Mouse (Mus musculus): ENCODE measurements around the gene Gm2022.
"Not testable (repeated sequence)": the region's sequence is repeated elsewhere in the genome, so short reads cannot be mapped to it uniquely, and the experiment has no call there.

The Gm2022 gene

GRCm38 (mm10) chr12:87895070-87895469 is at the start of gene Gm2022:
Gm2022 (plus strand) TSS chr12:87895370.
- not testable (repeated sequence) for DNase-seq (ENCODE audit: low spot score)

DNA sequence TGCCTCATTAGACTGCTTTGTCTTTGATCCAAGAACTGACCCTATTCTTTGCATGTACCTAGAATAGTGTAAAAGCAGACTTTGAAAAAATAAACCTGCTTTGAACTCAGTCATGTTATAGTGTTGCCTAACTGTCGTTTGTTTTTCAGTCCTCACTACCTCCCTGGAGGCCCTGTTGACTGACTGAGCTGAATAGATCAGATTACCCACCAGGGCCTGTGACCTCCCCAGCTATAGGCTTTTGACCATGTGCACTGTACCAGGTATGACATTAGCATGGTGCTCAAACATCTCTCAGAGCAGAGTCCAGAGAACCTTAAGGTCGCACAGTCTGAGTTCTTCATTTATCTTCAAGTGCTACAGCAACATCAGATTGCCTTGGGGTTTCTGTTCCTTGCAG is 44.5 kb upstream of the Gm2022 start:
- not testable (repeated sequence) for DNase-seq (ENCODE audit: low spot score)

DNA sequence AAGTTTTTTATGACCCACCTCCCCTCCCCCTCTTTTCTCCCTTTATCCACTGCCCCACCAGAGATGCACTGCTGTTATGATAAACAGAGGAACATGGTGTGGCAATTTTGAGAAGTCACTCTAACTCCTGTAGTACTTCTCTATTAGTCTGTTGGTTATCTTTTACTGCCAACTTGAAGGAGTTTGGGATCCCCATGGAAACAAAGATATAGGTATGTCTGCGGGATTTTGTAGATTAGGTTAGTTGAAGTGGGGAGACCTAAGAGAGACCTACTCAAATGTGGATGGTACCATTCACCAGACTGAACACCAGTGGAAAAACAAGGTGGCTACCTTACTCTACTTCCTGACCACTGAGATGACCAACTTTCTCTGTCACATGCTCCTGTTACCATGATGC is 39.1 kb upstream of the Gm2022 start:
- not testable (repeated sequence) for DNase-seq (ENCODE audit: low spot score)

GRCm38 (mm10) chr12:87861740-87862692 is 33.2 kb upstream of the Gm2022 start:
- peak; percentile 10 for DNase-seq (ENCODE audit: low spot score)

GRCm38 (mm10) chr12:87863638-87864037 is 31.5 kb upstream of the Gm2022 start:
- DNase-seq (ENCODE audit: low spot score) = not testable (repeated sequence)

DNA sequence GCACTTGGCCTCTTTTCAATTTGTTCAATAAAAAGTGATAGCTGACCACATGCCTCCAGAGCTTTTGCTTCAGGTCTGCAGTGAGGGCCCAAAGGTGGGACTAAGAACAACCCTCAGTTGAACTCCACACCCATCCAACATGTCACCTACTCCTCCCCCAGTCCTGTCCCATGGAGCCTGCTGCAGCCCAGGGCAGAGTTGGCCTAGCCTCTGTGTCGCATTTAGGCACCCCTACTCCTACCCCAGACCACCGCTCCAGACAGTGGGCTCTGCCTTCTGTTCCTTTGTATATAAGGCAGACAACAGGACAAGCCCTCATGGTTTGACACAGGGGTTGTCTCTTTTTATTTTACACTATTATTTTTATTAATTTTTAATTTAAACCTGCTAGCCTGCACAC is 31.1 kb upstream of the Gm2022 start:
- DNase-seq (ENCODE audit: low spot score) = not testable (repeated sequence)

DNA sequence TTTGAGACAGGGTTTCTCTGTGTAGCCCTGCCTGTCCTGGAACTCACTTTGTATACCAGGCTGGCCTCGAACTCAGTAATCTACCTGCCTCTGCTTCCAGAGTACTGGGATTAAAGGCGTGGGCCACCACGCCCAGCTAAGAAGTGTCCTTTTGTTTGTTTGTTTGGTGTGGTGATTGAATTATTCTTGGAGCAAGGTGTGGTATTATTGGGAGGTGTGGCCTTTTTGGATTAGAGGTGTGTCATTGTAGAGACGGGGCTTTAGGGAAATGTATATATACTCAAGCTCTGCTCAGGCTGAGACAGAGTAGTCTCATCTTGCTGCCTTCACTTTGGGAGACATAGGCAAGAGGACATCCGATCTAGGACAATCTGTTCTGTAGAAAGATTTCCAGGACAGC is 21.4 kb upstream of the Gm2022 start, which contains the start of gene Gm2016:
Gene Gm2016, plus strand, starts transcription at position 301 of the 400 bp plus-strand sequence.
- DNase-seq (ENCODE audit: low spot score) = not testable (repeated sequence)

GRCm38 (mm10) chr12:87919721-87920120 is 24.6 kb downstream of the Gm2022 start, which contains the start of gene Gm2035:
Gm2035 (minus strand) TSS chr12:87919857.
- not testable (repeated sequence) for DNase-seq (ENCODE audit: low spot score)
